Mouse (Mus musculus) splenic B cell, adult 2 months (primary cell): ENCODE results near the gene Tmem108.

ENCODE experiments used
- DNase-seq: peaks from one replicate; pipeline ENCODE4 v3.0.0-alpha.2; 2011; ENCODE audit warnings: low read depth, low spot score
- H3K27me3 ChIP-seq: 2 replicates; pipeline ENCODE4 v1.6.1; 2012; ENCODE audit warnings: mild to moderate bottlenecking, low read length, moderate library complexity, mixed read lengths; ENCODE audit not compliant: control insufficient read depth, poor library complexity, insufficient read depth, severe bottlenecking
- H3K36me3 ChIP-seq: 2 replicates; pipeline ENCODE4 v1.6.1; 2012; ENCODE audit warnings: mild to moderate bottlenecking, low read length, moderate library complexity, mixed read lengths; ENCODE audit not compliant: control insufficient read depth, poor library complexity, insufficient read depth, severe bottlenecking

The Tmem108 gene

DNA sequence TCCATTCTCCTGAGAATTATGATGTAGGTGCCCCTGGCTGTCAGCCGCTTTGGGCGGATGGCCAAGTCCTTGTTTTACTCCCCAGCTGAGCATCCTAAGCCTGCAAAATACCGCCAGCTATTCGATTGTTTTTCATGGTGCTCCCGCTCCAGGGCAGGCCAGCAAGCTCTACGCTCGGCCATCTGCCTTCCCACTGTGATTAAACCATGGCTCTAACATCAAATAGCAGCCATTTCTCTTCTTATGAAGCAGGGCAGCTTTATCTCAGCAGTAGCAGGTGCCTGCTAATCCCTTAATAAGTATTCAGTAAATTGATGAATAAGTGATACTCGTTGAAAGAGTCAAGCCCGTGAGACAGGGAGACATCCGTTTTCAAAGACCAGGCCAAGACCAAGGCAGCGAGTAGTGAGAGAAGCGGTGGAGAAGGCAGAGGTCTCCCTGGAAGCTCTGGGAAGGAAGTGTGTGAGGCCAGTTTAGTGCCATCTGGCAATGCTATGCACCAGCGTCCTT is 295.9 kb downstream of the Tmem108 start:
- Histone ChIP-seq H3K27me3 (no peaks in the 10 kb centered on the region), H3K36me3 (no peaks in the 10 kb centered on the region)
- no peak for DNase-seq

DNA sequence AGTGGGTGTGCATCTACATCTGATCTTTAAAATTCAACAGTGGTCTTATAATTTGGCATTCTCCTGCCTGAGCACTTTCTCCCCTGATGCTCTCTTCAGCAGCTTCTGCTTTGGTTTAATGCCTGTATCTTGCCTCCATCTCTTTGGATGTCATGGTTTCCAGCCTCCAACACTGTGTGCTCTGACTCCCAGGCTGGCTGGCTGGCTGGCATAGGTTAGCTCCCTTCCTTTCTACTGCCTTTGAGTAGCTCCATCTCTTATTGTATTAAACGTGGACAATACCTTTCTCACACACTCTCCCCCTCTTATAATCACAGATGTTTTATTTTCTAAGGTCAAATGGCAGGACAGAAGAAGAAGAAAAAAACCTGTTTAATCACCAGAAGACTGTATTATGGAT is 296.3 kb downstream of the Tmem108 start:
- no peaks in the 10 kb centered on the region for H3K27me3 ChIP-seq
- H3K36me3 ChIP-seq: no peaks in the 10 kb centered on the region
- no peak for DNase-seq

DNA sequence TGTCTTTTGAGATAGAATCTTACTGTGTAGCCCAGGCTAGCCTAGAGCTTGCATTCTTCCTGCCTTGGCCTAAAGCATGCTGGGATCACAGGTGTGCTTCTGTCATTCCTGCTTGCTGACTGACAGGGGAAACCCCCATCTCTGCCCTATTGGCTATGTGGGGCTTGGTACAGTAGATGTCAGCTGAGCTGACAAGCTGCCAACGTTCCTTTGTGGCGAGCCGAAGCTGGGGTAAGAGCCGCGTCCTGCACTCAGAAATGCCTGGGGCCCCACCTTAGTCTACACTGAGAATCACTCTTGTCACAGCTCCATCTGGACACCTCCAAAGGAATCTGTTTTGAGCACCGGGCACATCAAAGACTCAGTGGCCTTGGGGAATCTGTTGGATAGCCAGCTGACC is 297.8 kb downstream of the Tmem108 start:
- Histone ChIP-seq H3K36me3 (no peaks in the 10 kb centered on the region), H3K27me3 (no peaks in the 10 kb centered on the region)
- DNase-seq: no peak

DNA sequence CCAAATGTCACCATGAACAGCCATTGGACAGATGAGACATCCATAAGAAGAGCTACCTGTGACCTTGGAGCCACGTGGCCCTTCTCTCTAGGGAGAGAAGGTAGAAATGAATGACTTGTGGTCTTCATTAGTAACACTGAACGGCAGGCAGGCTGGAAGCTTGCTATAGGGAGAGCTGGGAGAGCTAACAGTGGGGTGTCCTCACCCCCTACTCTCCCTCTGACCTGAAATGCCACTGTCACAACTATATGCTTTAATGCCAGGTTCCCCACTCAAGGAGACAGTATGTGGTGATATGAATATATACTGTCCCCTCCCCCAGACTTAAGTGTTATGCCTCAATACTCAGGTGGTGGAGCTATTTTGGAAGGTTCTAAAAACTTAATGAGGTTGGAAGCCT is 301.8 kb downstream of the Tmem108 start:
- Histone ChIP-seq H3K27me3 (no peaks in the 10 kb centered on the region), H3K36me3 (no peaks in the 10 kb centered on the region)
- DNase-seq: no peak

DNA sequence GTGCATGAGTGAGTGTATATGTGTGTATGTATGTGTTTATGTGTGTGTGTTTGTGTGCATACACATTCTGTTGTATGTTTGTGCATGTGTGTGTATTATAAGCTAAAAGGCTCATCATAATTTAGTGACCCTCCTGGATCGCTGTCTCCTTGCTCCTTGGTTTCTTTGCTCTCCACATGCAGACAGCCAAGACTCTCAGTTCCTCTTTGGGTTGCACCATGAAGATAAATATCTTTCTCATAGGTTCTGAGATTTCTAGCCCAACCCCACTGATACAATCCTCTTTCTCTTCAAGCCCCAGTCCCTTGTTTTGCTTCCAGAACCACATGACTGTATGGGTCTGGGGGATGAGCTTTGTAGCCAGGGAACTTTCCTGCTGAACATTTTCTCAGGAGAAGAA is 302.3 kb downstream of the Tmem108 start:
- peak; percentile 30 for DNase-seq
- no peaks in the 10 kb centered on the region for H3K27me3 ChIP-seq
- H3K36me3 ChIP-seq: no peaks in the 10 kb centered on the region

DNA sequence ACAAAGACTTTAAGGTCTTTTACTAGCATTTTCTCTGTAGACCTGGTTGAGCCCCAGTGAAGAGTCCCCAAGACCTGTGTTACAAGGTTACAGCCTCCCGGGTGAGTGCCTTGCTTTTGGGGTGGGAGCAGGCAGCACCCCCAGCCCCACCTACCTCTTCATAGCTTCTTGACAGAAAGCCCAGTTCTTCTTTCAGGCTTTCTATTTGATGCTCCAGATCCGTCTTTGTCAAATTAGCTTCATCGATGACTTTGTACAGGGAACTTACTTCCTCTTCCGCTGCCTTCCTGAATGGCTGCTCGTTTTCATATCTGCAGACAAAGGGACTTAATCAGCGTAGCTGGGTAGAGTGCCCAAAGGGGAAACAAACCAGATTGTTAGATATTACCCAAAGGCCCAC is 312.0 kb downstream of the Tmem108 start:
- Histone ChIP-seq H3K27me3 (no peaks in the 10 kb centered on the region), H3K36me3 (no peaks in the 10 kb centered on the region; the same call in 1 of the 2 replicates)
- peak; percentile 67 for DNase-seq

DNA sequence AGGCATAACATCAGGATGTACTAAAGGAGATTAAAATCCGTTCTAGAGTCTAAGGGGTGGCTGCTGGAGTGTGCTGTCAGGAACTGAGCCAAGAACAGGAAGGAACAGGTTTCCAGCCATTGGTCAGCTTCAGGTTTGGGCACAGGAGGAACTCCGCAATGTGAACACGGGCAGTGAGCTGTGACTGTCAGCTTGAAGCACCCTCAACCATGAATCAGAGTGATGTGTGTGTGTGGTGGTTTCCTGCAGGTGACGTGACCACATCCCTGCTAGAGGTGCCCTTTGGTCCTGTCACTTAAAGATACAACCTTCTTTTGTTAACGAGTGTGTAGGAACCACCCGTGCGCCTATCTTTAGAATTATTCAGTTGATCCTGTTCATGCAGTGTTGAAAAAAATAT is 312.5 kb downstream of the Tmem108 start:
- no peaks in the 10 kb centered on the region for H3K27me3 ChIP-seq

DNA sequence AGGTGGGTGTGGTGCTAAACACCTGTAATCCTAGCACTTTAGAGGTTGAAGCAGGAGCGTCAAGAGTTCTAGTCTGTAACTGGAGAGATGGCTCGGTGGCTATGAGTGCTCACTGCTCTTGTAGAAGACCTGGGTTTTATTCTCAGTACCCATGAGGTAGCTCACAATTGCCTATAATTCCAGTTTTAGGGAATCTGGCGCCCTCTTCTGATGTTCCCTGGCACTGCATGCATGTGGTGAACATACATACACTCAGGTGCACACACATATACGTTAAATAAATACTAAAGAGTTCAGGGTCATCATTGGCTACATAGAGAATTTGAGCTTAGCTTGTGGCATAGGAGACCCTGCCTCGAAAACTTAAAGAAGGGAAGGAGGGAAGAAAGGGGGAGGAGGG is 317.0 kb downstream of the Tmem108 start:
- Histone ChIP-seq H3K36me3 (no peaks in the 10 kb centered on the region; the same call in none of the 2 replicates), H3K27me3 (no peaks in the 10 kb centered on the region)
- DNase-seq: no peak

More for the DNA sequence above, 312.5 kb downstream of the Tmem108 start:
- DNase-seq: peak; percentile 95
- H3K36me3 ChIP-seq: no peaks in the 10 kb centered on the region; the same call in 1 of the 2 replicates

DNA sequence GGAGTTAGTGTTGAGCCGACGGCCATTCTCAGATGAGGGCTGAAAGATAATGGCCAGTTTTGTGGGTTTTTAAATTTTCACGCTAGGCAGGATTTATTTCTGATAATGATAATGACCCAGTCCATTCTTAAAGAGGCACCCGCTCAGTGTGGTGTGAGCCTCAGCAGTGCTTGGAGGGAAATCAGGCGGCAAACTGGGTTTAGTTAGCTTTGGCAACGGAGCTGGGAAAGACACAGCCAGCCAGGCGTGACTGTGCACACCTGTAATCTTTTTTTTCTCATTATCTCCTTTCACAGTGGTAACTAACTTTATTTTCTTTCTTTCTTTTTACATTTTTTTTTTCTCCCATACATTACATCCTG is 317.8 kb downstream of the Tmem108 start:
- H3K36me3 ChIP-seq: no peaks in the 10 kb centered on the region; the same call in none of the 2 replicates
- H3K27me3 ChIP-seq: no peaks in the 10 kb centered on the region
- no peak for DNase-seq

DNA sequence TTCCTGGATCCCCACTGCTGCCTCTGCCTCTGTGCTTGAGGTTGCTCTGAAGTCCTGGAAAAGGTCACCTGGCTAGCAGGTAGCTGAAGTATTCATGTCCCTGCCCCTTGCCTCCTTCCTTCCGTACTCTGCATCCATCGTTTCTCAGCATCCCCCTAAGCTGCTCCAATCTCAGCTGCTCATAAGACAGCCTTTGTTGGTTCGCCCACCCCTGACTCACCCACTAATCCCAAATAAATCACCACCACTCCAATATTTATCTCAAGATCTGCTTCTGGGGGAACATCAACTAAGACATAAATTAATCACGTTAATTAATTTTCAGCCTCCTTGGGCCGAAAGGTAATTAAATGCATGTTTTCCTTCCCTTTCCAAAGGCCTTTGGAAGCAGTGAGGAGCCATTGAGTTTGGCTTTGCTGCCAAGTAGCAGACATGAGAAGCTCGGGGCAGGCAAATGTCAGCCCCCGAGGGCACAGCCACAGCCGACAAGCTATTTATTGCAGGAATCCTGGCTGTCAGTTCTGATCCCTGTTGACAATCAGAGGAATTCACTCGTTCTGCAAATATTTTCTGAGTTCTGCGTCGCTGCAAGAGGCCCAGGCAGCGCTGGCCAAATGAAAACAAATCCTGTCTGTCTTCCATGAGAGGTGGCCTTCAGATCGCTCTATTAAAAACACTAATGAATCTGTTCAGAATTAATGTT is 318.4 kb downstream of the Tmem108 start:
- no peaks in the 10 kb centered on the region; the same call in none of the 2 replicates for H3K36me3 ChIP-seq
- no peak for DNase-seq
- H3K27me3 ChIP-seq: no peaks in the 10 kb centered on the region

DNA sequence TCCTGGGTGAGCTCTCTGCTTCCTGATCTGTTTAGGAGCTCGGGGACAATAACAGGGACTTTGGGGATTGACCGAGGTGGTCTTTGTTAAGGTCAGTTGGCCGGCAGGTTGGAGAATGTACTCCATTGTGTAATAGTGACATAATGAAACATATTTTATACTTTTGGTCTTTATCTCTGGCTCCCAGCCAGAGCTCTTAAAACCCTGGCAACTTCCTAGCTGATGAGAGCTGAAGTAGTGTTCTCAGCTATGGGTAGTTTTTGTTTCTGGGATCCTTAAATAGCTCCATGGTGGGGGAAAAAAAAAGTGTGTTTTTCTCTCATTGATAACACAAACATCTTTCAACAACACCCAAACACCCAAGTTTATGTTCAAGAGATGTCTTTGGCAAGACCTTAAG is 321.0 kb downstream of the Tmem108 start:
- Histone ChIP-seq H3K36me3 (no peaks in the 10 kb centered on the region; the same call in none of the 2 replicates), H3K27me3 (no peaks in the 10 kb centered on the region)
- DNase-seq: no peak

DNA sequence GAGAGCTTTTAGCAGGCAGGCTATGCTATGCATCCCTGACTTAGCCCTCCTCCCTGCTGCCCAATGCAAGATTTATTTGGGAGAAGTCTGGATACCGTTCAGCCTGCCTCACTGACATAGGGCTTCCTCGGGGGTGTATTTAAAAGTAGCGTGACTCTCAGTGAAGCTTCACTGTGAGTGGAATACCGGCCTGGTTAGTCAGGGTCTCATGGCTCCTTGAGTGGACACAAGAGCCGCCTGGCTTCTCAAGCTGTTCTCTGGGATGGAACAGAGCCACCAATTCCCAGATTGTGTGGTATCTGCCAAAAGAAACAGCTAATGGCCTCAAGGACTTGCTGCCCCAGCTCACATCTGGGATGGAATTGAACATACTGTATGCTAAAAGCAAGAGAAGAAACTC is 324.5 kb downstream of the Tmem108 start:
- no peaks in the 10 kb centered on the region; the same call in none of the 2 replicates for H3K36me3 ChIP-seq
- DNase-seq: no peak
- H3K27me3 ChIP-seq: no peaks in the 10 kb centered on the region

DNA sequence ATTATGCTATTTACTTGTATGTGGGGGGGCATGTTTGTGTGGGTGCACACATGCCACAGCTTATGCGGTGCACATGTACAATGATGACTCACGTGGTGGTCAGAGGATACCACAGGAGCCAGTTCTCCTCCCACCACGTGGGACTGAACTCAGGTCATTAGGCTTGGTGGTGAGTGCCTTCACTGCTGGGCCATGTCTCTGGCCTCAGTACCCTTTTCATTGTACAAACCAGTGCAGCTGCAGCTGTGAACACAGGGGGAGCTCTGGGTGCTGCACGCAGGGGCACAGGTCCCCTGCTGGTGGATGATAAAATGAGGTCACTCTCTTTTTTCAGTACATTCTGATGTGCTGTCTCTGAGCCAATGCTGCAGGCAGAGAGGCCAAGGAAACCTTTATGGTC is 327.5 kb downstream of the Tmem108 start:
- DNase-seq: peak; percentile 83
- no peaks in the 10 kb centered on the region for H3K36me3 ChIP-seq
- H3K27me3 ChIP-seq: no peaks in the 10 kb centered on the region
